Mouse (Mus musculus): ENCODE measurements around the gene Pigl. TPM values are rescaled to one million over a fixed set of nuclear protein-coding genes. Genes with fewer than 3 reads are reported as not detected.

Gene Pigl
- polyA plus RNA-seq, 1 experiment: 3.7 TPM

- H3K79me2 ChIP-seq (ENCODE audit: control insufficient read depth, insufficient read depth): peaks cover 60% of the 10 kb centered on the region
- H3K36me3 ChIP-seq (ENCODE audit: control insufficient read depth, insufficient read depth): peaks cover 46% of the 10 kb centered on the region
- no peak overlapping the region for H3K4me3 ChIP-seq
- TF ChIP-seq REST (IDR thresholded peaks at IDR 0.05; ENCODE audit: insufficient read depth, insufficient read length): no peak
- TF ChIP-seq USF1 (IDR thresholded peaks at IDR 0.05; ENCODE audit: low read depth): no peak
- TF ChIP-seq E2F4 (IDR thresholded peaks at IDR 0.05; ENCODE audit: insufficient read depth): no peak
- no peak overlapping the region for H3K4me2 ChIP-seq (ENCODE audit: low read depth)
- no peak overlapping the region for H3ac ChIP-seq (ENCODE audit: control insufficient read depth, insufficient read length)
- H3K27me3 ChIP-seq (ENCODE audit: control insufficient read depth, insufficient read depth, insufficient read length): no peaks in the 10 kb centered on the region
Observed at GRCm38 (mm10) chr11:62427105-62427504, 31.2 kb upstream of the Pigl start.

GRCm38 (mm10) chr11:62432211-62432610 is 26.0 kb upstream of the Pigl start:
- TF ChIP-seq TCF3 (IDR thresholded peaks at IDR 0.05; ENCODE audit: insufficient read length, low read depth): no peak
- no peak for TF ChIP-seq MYOD1 (IDR thresholded peaks at IDR 0.05; ENCODE audit: control insufficient read depth in 1 of 3, insufficient read length in 2 of 3, low read depth in 2 of 3)
- TF ChIP-seq POLR2A (IDR thresholded peaks at IDR 0.05; ENCODE audit: insufficient read length, low read depth): no peak
- TF ChIP-seq SRF (IDR thresholded peaks at IDR 0.05; ENCODE audit: control insufficient read depth, insufficient read length, low read depth): no peak
- TF ChIP-seq REST (IDR thresholded peaks at IDR 0.05; ENCODE audit: insufficient read depth, insufficient read length): no peak
- TF ChIP-seq USF1 (IDR thresholded peaks at IDR 0.05; ENCODE audit: low read depth): no peak
- TF ChIP-seq TCF12 (IDR thresholded peaks at IDR 0.05; ENCODE audit: insufficient read depth, poor library complexity, severe bottlenecking): no peak
- no peak for TF ChIP-seq POLR2AphosphoS2 (IDR thresholded peaks at IDR 0.05; ENCODE audit: insufficient read length, low read depth)
- TF ChIP-seq MYOG (IDR thresholded peaks at IDR 0.05; ENCODE audit: control insufficient read depth in 1 of 3, insufficient read depth in 1 of 3, insufficient read length in 2 of 3, low read depth in 2 of 3): no peak
- H3K79me2 ChIP-seq (ENCODE audit: control insufficient read depth, insufficient read depth): peaks cover 59% of the 10 kb centered on the region
- H3K27me3 ChIP-seq (ENCODE audit: control insufficient read depth, insufficient read depth, insufficient read length): no peaks in the 10 kb centered on the region
- H3K4me2 ChIP-seq (ENCODE audit: low read depth): no peak overlapping the region
- no peak overlapping the region for H3ac ChIP-seq (ENCODE audit: control insufficient read depth, insufficient read length)
- no peak overlapping the region for H3K4me3 ChIP-seq
- H3K36me3 ChIP-seq (ENCODE audit: control insufficient read depth, insufficient read depth): peaks cover 36% of the 10 kb centered on the region

- no peak overlapping the region for H3ac ChIP-seq (ENCODE audit: control insufficient read depth, insufficient read length)
- no peak overlapping the region for H3K4me2 ChIP-seq (ENCODE audit: low read depth)
- peaks cover 26% of the 10 kb centered on the region for H3K36me3 ChIP-seq (ENCODE audit: control insufficient read depth, insufficient read depth)
- no peak overlapping the region for H3K4me3 ChIP-seq
- no peaks in the 10 kb centered on the region for H3K27me3 ChIP-seq (ENCODE audit: control insufficient read depth, insufficient read depth, insufficient read length)
- H3K79me2 ChIP-seq (ENCODE audit: control insufficient read depth, insufficient read depth): peaks cover 92% of the 10 kb centered on the region
- TF ChIP-seq POLR2AphosphoS2 (IDR thresholded peaks at IDR 0.05; ENCODE audit: insufficient read length, low read depth): no peak
- no peak for TF ChIP-seq REST (IDR thresholded peaks at IDR 0.05; ENCODE audit: insufficient read depth, insufficient read length)
- no peak for TF ChIP-seq POLR2A (IDR thresholded peaks at IDR 0.05; ENCODE audit: insufficient read length, low read depth)
- TF ChIP-seq MAX (IDR thresholded peaks at IDR 0.05; ENCODE audit: low read depth): no peak
Observed at GRCm38 (mm10) chr11:62440670-62441315, 17.5 kb upstream of the Pigl start.

GRCm38 (mm10) chr11:62445799-62446198 is 12.5 kb upstream of the Pigl start:
- peaks cover 10% of the 10 kb centered on the region for H3K36me3 ChIP-seq (ENCODE audit: control insufficient read depth, insufficient read depth)

GRCm38 (mm10) chr11:62448971-62449370 is 9.3 kb upstream of the Pigl start:
- Histone ChIP-seq H3K4me3 (no peak overlapping the region), H3K27me3 (ENCODE audit: control insufficient read depth, insufficient read depth, insufficient read length) (no peaks in the 10 kb centered on the region), H3K4me2 (ENCODE audit: low read depth) (no peak overlapping the region), H3K36me3 (ENCODE audit: control insufficient read depth, insufficient read depth) (peaks cover 10% of the 10 kb centered on the region), H3ac (ENCODE audit: control insufficient read depth, insufficient read length) (no peak overlapping the region), H3K79me2 (ENCODE audit: control insufficient read depth, insufficient read depth) (peaks cover 99% of the 10 kb centered on the region)
- no peak for TF ChIP-seq POLR2AphosphoS2 (IDR thresholded peaks at IDR 0.05; ENCODE audit: insufficient read length, low read depth)
- no peak for TF ChIP-seq TCF12 (IDR thresholded peaks at IDR 0.05; ENCODE audit: insufficient read depth, poor library complexity, severe bottlenecking)
- no peak for TF ChIP-seq MYOD1 (IDR thresholded peaks at IDR 0.05; ENCODE audit: control insufficient read depth in 1 of 3, insufficient read length in 2 of 3, low read depth in 2 of 3)
- TF ChIP-seq CEBPB (IDR thresholded peaks at IDR 0.05; ENCODE audit: insufficient read depth, poor library complexity, severe bottlenecking): no peak
- no peak for TF ChIP-seq SRF (IDR thresholded peaks at IDR 0.05; ENCODE audit: control insufficient read depth, insufficient read length, low read depth)
- TF ChIP-seq REST (IDR thresholded peaks at IDR 0.05; ENCODE audit: insufficient read depth, insufficient read length): no peak
- TF ChIP-seq USF1 (IDR thresholded peaks at IDR 0.05; ENCODE audit: low read depth): no peak
- no peak for TF ChIP-seq MYOG (IDR thresholded peaks at IDR 0.05; ENCODE audit: control insufficient read depth in 1 of 3, insufficient read depth in 1 of 3, insufficient read length in 2 of 3, low read depth in 2 of 3)
- TF ChIP-seq POLR2A (IDR thresholded peaks at IDR 0.05; ENCODE audit: insufficient read length, low read depth): no peak
- TF ChIP-seq MAX (IDR thresholded peaks at IDR 0.05; ENCODE audit: low read depth): no peak
- TF ChIP-seq TCF3 (IDR thresholded peaks at IDR 0.05; ENCODE audit: insufficient read length, low read depth): no peak
- TF ChIP-seq E2F4 (IDR thresholded peaks at IDR 0.05; ENCODE audit: insufficient read depth): no peak

More at GRCm38 (mm10) chr11:62445799-62446198, 12.5 kb upstream of the Pigl start:
- peaks cover 97% of the 10 kb centered on the region for H3K79me2 ChIP-seq (ENCODE audit: control insufficient read depth, insufficient read depth)
- no peak overlapping the region for H3K4me2 ChIP-seq (ENCODE audit: low read depth)
- no peak for TF ChIP-seq SRF (IDR thresholded peaks at IDR 0.05; ENCODE audit: control insufficient read depth, insufficient read length, low read depth)
- no peak for TF ChIP-seq MAX (IDR thresholded peaks at IDR 0.05; ENCODE audit: low read depth)
- no peak for TF ChIP-seq USF1 (IDR thresholded peaks at IDR 0.05; ENCODE audit: low read depth)
- TF ChIP-seq MYOD1 (IDR thresholded peaks at IDR 0.05; ENCODE audit: control insufficient read depth in 1 of 3, insufficient read length in 2 of 3, low read depth in 2 of 3): no peak
- TF ChIP-seq TCF3 (IDR thresholded peaks at IDR 0.05; ENCODE audit: insufficient read length, low read depth): no peak
- no peak for TF ChIP-seq MYOG (IDR thresholded peaks at IDR 0.05; ENCODE audit: control insufficient read depth in 1 of 3, insufficient read depth in 1 of 3, insufficient read length in 2 of 3, low read depth in 2 of 3)
- no peak for TF ChIP-seq REST (IDR thresholded peaks at IDR 0.05; ENCODE audit: insufficient read depth, insufficient read length)
- no peak for TF ChIP-seq POLR2AphosphoS2 (IDR thresholded peaks at IDR 0.05; ENCODE audit: insufficient read length, low read depth)
- no peak for TF ChIP-seq POLR2A (IDR thresholded peaks at IDR 0.05; ENCODE audit: insufficient read length, low read depth)
- TF ChIP-seq CEBPB (IDR thresholded peaks at IDR 0.05; ENCODE audit: insufficient read depth, poor library complexity, severe bottlenecking): no peak
- no peak for TF ChIP-seq TCF12 (IDR thresholded peaks at IDR 0.05; ENCODE audit: insufficient read depth, poor library complexity, severe bottlenecking)
- no peak for TF ChIP-seq E2F4 (IDR thresholded peaks at IDR 0.05; ENCODE audit: insufficient read depth)
- no peaks in the 10 kb centered on the region for H3K27me3 ChIP-seq (ENCODE audit: control insufficient read depth, insufficient read depth, insufficient read length)
- H3K4me3 ChIP-seq: no peak overlapping the region
- H3ac ChIP-seq (ENCODE audit: control insufficient read depth, insufficient read length): no peak overlapping the region

Measured in myocyte (in vitro differentiated cells).